Mouse (Mus musculus) hindbrain, embryonic 11.5 days (tissue): ENCODE measurements at regions not wholly inside any gene's neighbourhood (a gene's known extent, or its start where the extent isn't known, plus 50 kb on each side); places are given as distances from the start of the nearest gene placed in this dataset.
A peak's percentile ranks its signal among the peaks of the same experiment; 100 is the strongest.

ENCODE experiments used
- ATAC-seq: fragments of 200-750 bp; cut with Nextera tagmentation; 2 replicates; pipeline ENCODE4 v1.8.0; 2017; ENCODE audit warnings: mild to moderate bottlenecking, moderate TSS enrichment, moderate library complexity; ENCODE audit not compliant: low FRiP score
- DNase-seq: peaks from one replicate; pipeline ENCODE4 v3.0.0-alpha.2; 2015; ENCODE audit warnings: low spot score
- H3K27ac ChIP-seq: fragments of 300-500 bp; sonication (generic); 2 replicates; pipeline ENCODE4 v1.5.1; 2014; ENCODE audit warnings: mild to moderate bottlenecking, low read depth, low read length
- H3K27me3 ChIP-seq: fragments of 300-500 bp; sonication (generic); 2 replicates; pipeline ENCODE4 v1.6.1; 2014; ENCODE audit warnings: mild to moderate bottlenecking, low read length, moderate library complexity, mixed read lengths; ENCODE audit not compliant: control insufficient read depth, insufficient read depth
- H3K36me3 ChIP-seq: fragments of 300-500 bp; sonication (generic); 2 replicates; pipeline ENCODE4 v1.6.1; 2014; ENCODE audit warnings: mild to moderate bottlenecking, low read length, moderate library complexity, mixed read lengths; ENCODE audit not compliant: control insufficient read depth, insufficient read depth
- H3K4me1 ChIP-seq: fragments of 300-500 bp; sonication (generic); replicated peaks from 2 replicates; pipeline ENCODE4 v1.6.1; 2014; ENCODE audit warnings: low read length, mixed read lengths; ENCODE audit not compliant: control insufficient read depth, insufficient read depth
- H3K4me2 ChIP-seq: fragments of 300-500 bp; sonication (generic); replicated peaks from 2 replicates; pipeline ENCODE4 v1.6.1; 2014; ENCODE audit warnings: mild to moderate bottlenecking, low read depth, low read length
- H3K4me3 ChIP-seq: fragments of 300-500 bp; sonication (generic); 2 replicates; pipeline ENCODE4 v1.5.1; 2014; ENCODE audit warnings: low read depth, low read length
- H3K9ac ChIP-seq: fragments of 300-500 bp; sonication (generic); 2 replicates; pipeline ENCODE4 v1.6.1; 2014; ENCODE audit warnings: low read depth, low read length
- H3K9me3 ChIP-seq: fragments of 300-500 bp; sonication (generic); 2 replicates; pipeline ENCODE4 v1.6.1; 2016; ENCODE audit warnings: low read length; ENCODE audit not compliant: control insufficient read depth
- WGBS: fragments of 180-500 bp; shearing (Covaris S2); extraction: QIAGEN DNeasy Blood & Tissue Kit; methylation state at CpG from one replicate; pipeline ENCODE4 v1.1.7; 2014; 5-methylcytosine and 5-hydroxymethylcytosine counted together

DNA sequence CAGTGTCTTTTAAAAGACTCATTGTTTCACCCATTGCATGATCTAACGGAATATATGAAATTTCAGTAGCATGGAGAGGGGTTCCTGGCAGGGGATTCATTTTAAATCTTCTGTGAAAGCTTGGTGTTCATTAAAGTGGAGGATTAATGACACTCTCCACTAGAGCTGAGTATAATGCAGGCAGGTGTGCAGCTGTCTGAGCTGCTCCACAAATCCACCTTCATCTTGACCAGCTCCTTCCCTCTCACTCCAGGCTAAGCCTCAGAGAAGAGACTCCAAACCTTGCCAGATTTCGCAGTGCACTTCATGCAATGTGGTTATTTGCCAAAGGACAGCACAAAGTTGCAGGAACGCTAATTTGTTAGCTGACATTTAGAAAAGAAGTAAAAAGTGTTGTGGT, 1288.0 kb upstream of the Map3k7 start:
- H3K9ac ChIP-seq: no peak overlapping the region
- no peaks in the 10 kb centered on the region for H3K27me3 ChIP-seq
- H3K36me3 ChIP-seq: no peaks in the 10 kb centered on the region
- H3K4me2 ChIP-seq: no peak overlapping the region
- H3K27ac ChIP-seq: no peak overlapping the region
- ATAC-seq: no peak
- H3K4me1 ChIP-seq: no peaks in the 10 kb centered on the region
- no peaks in the 10 kb centered on the region for H3K9me3 ChIP-seq
- WGBS: 69% methylated on average over 3 of the region's 3 CpGs
- H3K4me3 ChIP-seq: no peak overlapping the region
- no peak for DNase-seq

DNA sequence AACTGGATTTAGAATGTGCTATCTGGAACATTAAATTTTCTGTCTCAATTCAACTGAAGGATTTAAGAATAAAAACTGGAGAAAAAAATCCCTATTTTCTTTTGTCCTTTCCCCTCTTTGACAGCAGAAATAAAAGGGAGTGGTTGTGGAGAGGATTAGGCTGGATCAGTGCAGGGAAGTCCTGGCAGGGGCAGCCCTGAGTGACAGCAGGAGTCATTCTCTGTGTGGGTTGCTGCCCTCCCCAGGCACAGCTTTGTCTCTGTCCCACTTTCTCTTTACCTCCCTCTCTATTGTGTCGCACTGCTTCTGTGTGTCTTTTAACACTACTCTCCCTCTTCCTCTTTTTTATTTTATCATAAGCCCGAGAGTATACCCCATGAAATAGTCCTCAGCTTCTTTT, 1286.8 kb upstream of the Map3k7 start:
- H3K27ac ChIP-seq: no peak overlapping the region

DNA sequence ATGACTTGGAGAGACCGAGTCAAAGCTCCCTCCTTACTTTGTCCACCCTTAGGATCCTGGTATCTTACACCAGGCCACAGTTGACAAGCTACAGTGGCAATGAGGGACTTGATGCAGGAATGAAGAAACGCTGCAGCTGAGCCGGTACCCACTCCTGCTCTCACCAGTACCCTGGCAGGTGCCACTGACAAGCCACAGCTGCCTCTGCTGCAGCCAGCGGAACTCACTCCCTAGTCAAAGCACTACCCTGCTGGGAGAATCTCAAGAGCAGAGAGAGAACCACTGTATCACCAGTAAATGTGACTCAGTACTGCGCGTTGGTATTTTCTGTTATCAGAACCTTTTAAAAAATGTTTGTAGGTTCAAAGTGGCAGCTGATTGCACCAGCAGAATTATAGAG, 1281.5 kb upstream of the Map3k7 start:
- H3K4me1 ChIP-seq: no peaks in the 10 kb centered on the region
- H3K36me3 ChIP-seq: no peaks in the 10 kb centered on the region
- no peak for DNase-seq
- WGBS: 82% methylated on average over 6 of the region's 6 CpGs
- no peak overlapping the region for H3K9ac ChIP-seq
- no peaks in the 10 kb centered on the region for H3K27me3 ChIP-seq
- H3K4me2 ChIP-seq: no peak overlapping the region
- H3K27ac ChIP-seq: no peak overlapping the region
- no peak overlapping the region for H3K4me3 ChIP-seq
- ATAC-seq: no peak
- H3K9me3 ChIP-seq: no peaks in the 10 kb centered on the region

More for the DNA sequence above, 1286.8 kb upstream of the Map3k7 start:
- WGBS: 25% methylated on average over 2 of the region's 2 CpGs
- Histone ChIP-seq H3K9me3 (no peaks in the 10 kb centered on the region), H3K9ac (no peak overlapping the region), H3K27me3 (no peaks in the 10 kb centered on the region), H3K4me1 (no peaks in the 10 kb centered on the region), H3K4me3 (no peak overlapping the region), H3K4me2 (no peak overlapping the region), H3K36me3 (no peaks in the 10 kb centered on the region)
- peak; percentile 8 for DNase-seq
- ATAC-seq: no peak

DNA sequence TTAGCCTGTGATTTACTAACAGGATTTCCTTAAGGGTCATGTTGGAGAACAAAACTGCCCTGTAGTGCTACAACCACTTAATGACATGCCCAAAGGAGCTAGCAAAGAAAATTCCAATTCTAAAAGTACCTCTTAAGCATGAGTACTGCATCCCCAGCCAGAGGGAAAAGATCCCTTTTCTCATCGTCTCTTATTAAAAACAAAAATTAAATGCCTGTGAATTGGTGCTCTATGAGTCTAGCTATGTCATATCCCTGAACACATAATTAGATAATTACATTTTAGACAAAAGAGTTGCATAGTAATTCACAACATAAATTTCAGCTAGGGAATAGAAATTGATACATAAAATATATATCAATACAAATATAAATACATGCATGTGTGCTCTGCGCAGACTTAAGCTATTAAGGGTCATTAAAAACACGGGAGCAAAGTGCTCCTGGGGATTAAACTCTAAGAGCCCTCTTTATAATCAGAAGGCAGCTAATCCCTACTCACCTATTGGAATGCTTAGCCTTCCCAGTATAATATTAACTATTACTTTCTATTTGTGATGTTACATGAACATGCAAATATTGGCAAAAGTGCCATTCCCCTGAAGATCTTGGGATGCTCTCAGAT, 1250.4 kb upstream of the Map3k7 start:
- H3K27ac ChIP-seq: no peak overlapping the region
- no peak for DNase-seq

More for the DNA sequence above, 1250.4 kb upstream of the Map3k7 start:
- no peak overlapping the region for H3K9ac ChIP-seq
- H3K27me3 ChIP-seq: no peaks in the 10 kb centered on the region
- ATAC-seq: no peak
- 83% methylated on average over 3 of the region's 3 CpGs for WGBS
- no peak overlapping the region for H3K4me2 ChIP-seq
- H3K4me3 ChIP-seq: no peak overlapping the region
- H3K36me3 ChIP-seq: no peaks in the 10 kb centered on the region
- no peaks in the 10 kb centered on the region for H3K9me3 ChIP-seq
- H3K4me1 ChIP-seq: no peaks in the 10 kb centered on the region
